Mouse (Mus musculus) urinary bladder, adult 18-20 months (tissue): Measurements from ENCODE around the gene A830018L16Rik.
A peak's percentile ranks its signal among the peaks of the same experiment; 100 is the strongest.
"Not testable (repeated sequence)": the region's sequence is repeated elsewhere in the genome, so short reads cannot be mapped to it uniquely, and the experiment has no call there.

Experiments used
- DNase-seq, 2 experiments: peaks; one replicate each; pipeline ENCODE4 v3.0.0; 2022; ENCODE audit warnings: low spot score in 2 of 2, mixed read lengths in 2 of 2

A830018L16Rik gene

DNA sequence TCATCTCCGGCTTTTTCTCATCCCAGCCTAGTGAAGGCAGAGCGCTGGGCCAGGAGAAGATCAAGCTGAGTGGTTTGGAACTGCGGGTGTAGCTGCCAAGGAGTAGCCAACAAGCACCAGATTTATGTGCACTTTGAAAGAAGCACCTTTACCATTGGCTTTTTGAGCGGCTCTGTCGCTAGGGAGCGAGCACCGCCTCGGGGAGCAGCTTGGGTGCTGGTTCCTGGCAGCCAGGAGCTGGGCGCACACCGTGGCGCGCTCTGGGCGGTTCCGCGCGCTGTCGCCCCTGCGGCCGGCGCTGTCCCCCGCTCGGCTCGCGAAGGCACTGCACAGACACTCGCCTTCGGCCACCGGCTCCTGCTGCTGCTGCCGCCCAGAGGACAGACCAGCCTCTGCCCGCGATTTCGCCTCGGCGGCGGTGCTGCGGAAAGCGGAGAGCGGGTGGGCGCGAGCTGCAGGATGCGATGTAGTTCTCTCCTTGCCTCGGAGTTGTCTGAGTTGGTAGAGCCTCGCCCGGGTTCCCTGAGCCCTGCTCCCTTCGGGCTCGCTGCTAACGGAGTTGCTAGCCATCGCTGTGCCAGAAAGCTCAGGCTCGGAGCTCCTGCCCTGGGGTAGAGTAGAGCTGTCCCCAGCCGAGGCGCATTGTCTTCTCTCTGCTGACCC, at the start of gene A830018L16Rik:
Gene A830018L16Rik, plus strand, starts transcription at position 212 of the 663 bp plus-strand sequence.
- DNase-seq: peak; percentile 1 to 7

DNA sequence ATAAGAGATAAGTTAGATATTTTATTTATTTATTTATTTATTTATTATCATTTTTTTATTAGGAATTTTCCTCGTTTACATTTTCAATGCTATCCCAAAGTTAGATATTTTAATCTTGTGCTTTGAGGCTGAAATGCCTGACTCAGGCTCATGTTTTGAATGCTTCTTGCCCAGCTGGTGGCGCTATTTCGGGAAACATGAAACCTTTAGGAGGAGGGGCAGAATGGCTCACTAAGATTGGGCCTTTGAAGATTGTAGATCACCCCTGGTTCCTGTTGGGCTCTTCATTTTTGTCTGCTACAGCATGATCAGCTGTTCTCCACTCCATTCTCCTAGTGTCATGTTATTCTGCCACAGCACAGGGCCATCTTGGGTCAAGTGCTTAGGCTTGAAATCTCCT, 28.1 kb upstream of the A830018L16Rik start:
- no peak for DNase-seq

DNA sequence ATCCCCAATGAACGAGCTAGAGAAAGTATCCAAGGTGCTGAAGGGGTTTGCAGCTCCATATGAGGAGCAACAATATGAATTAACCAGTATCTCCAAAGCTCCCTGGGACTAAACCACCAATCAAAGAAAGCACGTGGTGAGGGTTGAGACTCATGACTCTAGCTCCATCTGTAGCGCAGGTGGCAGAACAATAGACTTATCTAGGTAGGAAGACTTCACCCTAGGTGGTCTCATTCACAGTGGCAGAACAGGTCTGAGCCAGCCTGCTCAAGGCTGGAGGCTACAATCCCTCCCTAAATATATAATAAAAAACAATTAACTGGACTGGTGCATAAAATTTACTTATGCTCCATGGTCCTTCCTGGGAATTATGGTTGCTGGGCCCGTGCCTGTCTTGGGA, 18.5 kb upstream of the A830018L16Rik start:
- DNase-seq: no peak

DNA sequence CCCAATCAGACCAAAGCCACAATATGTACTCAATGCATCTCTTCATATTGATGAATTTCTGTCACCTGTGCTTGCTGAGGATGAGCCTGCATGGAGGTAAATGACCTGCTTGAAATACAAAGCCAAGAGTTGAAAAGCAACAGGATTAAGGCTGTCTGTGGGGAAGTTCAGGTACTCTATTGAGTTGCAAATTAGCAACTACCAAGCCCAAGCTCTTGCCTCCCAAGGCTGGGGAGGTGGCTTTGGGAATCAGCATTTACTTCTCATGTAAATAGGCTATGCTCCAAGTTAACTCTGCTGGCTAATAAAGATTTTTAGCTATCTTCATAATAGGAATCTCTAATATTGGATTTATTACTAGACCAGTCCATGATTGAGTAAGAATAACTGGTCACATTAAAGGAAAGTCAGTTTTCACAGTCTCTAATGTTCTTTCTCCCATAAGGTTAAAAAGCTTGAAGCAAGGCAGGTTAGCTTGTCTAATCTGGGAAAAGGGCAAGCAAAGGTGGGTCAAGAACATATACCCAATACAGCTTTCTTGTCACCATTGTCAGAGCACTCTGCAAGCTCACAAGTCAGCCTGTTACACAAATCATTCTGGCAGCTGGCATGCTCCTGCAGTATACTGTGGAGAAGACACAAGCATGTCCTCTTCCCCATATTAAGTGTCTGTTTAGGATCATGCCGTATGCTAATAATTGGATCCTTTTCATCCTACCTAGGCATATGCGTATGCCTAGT, 17.7 kb upstream of the A830018L16Rik start:
- no peak for DNase-seq

DNA sequence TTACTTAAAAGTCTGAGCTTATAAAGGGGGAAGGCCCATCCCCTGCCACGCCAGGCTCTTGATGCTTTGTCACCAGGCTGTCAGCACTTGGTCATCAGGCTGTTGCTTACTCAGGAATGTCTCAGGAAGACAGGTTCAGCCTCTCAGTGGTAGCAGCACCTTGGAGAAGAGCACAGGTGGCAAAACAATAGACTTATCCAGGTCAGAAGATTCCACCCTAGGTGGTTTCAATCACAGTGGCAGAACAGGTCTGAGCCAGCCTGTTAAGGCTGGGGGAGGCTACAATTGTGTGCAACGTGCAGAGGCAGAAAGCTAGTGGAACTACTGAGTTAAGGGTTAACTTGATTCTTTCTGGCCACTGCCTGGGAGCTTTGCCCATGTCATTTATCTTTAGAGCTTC, 12.7 kb upstream of the A830018L16Rik start:
- DNase-seq: no peak

DNA sequence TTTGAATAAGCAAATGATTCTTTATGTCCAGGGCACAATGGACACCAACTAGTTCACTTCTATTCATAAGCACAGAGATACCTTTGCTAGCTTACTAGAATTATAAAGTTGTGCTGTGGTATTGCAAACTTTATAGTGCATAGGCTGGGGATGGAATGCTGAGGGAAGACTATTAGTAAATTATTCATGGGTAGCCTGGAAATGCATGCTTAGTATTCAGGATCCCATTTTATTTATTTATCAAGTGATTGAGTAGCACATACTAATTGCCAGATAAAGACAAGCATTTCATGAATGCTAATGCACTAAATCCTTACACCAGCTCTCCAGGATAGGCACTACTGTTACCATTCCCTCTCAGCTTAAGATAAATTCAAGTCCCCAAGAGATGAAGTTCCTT, 8.4 kb upstream of the A830018L16Rik start:
- no peak for DNase-seq

DNA sequence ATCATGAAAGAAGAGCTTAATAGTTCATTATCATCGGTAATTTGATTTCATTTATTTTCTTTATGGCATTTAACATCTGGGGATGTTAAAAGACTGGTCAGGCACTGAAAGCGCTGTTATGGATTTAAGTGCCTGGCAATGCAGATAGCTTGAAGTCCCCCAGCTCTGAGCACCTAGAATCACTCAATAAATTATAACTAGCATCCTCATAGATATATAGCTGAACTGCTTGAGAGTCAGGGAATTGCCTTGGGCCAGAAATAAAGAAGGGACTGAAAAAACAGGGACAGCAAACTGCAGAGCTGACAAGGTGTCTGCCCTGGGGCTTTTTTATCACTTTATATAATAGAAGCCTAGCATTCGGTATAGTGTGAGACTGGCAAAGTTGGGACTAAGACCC, 7.9 kb upstream of the A830018L16Rik start:
- no peak for DNase-seq

DNA sequence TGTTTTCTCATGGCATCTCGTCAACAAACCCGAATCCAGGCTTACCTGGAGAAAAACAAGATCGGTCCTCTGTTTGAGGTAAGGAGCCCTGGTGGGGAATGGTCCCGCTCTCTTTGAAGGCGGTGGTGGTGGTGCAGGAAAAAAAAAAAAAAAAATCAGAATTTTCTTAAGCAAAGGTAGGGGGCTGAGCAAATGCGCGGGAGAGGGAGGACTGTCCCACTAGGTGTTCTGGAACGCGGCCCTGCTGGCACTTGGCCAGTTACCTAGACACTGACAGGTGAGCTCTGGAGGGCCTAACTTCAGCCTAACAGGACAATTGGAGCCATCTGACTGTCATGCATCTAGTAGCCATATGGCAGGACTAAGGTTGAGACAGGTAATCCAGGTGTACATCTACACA, 655 bp downstream of the A830018L16Rik start:
- DNase-seq: no peak

DNA sequence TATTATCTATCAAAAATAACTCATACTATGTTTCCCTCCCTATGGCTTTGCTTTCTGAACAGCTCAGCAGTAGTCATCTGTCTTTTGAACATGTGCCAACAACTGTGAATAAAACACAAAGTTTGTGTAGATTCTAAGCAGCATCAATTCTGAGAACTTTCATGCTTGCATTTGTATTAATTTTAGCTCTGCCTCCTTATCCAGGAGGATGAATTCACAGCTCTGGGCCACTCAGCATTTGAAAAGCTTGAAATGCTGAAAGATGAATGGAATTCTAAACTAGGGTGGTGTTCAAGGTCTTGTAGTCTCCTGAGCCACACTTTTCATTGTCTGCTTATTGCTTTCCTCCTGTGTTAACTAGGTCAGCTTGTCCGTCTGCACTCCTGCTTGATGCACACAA, 13.4 kb downstream of the A830018L16Rik start:
- no peak for DNase-seq

DNA sequence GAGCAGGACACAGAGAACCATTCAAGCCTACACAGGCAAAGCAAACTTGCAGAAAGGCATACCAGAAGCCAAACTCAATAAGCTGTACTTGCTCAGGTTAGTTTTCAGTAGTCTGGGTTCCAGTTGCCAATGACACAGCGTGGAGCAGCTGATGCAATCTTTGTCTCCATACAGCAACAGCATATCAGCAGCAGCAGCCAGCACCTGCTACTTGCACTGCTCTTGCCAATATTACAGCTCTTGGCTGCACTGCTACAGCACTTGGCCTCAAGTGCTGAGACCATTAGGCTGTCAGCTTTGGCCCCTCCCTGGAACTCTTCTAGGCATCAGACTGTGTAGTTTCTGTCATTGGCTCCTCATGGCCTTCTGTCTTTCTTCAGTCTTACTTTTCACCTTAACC, 44.4 kb downstream of the A830018L16Rik start:
- no peak for DNase-seq

DNA sequence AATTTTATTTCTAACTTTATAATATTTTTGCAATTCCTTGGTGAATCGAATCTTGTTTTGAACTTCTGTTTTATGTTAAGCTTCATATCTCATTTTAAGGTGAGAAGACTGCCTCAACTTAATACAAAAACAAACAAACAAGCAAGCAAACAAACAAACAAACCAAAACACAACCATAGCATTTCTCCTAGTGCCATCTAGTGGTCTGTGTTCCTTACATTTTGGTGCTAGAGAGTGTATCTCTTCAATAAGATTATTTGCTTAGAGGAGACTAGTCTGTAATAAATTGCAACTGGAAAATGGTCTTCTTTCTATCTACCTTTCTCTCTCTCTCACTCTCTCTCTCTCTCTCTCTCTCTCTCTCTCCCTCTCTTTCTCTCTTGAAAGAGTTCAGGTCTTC, 52.4 kb downstream of the A830018L16Rik start:
- DNase-seq: no peak

DNA sequence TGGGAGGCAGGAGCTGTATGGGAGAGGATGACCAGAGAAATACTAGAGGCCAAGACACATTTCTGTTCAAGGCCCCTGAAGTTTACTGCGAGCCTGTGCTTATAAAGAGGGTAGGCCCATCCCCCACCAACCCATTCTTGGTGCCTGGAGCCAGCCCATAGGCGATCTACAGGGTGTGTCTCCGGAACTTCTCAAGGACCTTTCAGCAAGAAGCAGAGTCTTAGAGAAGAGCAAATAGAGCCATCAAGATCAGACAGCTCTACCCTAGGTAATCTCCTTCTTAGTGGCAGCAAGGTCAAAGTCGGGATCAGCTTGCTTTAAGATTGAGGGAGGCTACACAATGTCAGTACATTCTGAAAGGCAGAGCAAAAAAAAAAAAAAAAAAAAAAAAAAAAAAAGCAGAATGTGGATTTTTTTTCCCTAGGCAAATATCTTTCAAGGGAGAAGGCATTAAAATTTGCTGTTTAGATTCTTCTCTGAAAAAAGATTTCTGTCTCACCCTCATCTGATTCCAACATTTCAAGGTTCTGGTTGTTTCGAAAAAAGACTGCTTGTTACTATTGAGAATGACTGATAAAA, 53.2 kb downstream of the A830018L16Rik start:
- no peak for DNase-seq

DNA sequence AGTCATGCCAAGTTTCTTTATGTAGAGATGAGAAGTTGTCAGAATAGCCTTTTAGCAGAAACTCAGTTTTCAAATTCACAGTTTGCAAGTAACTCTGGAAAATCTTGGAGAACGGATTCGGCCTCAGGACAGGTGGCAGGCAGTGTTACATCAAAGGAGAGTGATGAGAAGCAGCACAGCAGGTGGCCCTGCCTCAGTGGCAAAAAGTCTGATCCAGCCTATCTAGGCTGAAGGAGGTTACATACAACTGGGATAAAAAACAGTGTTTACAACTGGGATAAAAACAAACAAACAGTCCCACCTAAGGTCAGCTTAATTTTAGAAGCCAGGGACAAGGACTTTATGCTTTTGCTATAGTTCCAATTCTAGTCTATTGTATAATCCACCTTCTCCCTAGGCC, 79.0 kb downstream of the A830018L16Rik start:
- no peak for DNase-seq

DNA sequence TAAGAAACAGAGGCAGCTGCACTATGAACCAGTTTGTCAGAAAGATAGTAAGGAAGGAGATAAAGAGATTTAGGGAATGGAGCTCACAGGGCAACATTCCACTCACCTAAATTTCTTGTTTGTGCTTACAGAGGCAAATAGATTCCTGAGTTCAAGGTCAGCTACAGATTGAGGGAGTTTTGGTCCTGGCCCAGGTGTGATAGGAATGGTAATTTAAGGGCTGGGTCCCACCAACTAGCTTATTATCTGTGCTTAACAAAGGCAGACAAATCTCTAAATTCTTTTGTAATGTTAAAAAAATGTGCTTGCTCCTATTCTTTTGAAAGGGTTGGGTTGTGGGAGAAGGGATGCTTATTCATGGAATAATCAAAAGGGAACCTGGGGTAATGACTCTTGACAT, 87.7 kb downstream of the A830018L16Rik start:
- no peak for DNase-seq

DNA sequence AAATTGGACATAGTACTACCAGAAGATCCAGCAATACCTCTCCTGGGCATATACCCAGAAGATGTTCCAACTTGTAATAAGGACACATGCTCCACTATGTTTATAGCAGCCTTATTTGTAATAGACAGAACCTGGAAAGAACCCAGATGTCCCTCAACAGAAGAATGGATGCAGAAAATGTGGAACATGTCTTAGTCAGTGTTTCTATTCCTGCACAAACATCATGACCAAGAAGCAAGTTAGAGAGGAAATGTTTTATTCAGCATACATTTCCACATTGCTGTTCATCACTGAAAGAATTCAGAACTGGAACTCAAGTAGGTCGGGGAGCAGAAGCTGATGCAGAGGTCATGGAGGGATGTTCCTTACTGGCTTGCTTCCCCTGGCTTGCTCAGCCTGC, 135.9 kb downstream of the A830018L16Rik start:
- DNase-seq: not testable (repeated sequence)

DNA sequence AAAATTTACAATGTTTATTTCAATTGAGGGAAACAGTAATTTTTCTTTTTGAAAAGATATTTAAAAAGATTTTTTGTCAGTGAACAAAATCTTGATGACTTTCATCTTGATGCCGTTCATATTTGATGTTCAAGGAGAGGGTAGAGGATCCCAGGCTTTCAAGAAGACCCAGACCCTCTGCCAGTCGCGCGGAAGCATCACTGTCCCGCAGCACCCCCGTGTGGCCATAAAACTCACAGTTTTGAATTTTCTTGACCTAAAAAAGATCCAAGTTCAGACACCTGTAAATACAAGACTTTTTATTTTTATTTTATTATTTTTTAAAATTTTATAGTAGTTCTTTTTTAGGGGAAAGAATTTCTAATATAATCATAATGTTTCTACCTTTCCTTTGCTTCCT, 151.4 kb downstream of the A830018L16Rik start:
- DNase-seq: no peak

DNA sequence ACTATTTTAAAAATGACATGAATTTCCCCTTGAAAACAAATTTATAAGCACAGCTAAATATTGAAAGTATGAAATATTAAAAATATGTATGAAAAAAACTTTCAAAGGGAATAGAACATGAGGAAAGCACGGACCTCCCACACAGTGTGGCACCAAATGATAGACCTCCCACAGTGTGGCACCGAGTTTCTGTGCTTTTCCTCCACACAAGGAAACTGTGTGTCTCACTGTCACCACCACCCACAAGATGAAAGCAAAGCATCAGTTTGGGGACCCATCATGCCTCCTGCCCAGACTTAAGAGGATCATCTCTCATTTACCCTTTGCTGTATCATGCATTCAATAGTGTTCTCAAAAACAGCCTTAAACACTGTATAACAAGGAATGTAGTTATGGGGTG, 152.8 kb downstream of the A830018L16Rik start:
- DNase-seq: no peak

DNA sequence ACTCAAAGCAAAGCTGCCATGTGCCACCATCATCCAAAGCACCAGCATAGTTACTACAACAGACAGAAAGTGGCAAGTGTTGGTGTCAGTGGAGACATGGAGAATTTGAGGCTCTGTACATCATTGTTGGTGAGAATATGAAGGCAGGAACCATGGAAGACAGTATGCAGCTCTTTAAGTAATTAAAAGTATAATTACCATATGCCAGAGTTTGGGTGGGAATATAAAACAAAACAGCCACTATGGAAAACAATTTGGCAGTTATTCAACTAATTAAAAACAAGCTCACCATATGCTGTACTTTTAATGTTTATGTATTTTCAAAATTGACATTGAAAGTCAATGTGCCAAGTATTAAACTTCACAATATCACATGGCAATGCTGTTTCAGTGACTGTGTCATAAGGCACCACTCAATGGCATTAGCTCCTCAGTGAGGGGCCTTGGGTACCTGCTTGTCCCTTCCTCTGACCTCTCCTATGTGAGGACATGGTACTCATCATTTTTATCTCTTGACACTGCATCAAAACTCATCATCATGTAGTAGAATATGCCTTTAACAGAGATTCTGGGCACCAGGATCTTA, 153.5 kb downstream of the A830018L16Rik start:
- DNase-seq: no peak

DNA sequence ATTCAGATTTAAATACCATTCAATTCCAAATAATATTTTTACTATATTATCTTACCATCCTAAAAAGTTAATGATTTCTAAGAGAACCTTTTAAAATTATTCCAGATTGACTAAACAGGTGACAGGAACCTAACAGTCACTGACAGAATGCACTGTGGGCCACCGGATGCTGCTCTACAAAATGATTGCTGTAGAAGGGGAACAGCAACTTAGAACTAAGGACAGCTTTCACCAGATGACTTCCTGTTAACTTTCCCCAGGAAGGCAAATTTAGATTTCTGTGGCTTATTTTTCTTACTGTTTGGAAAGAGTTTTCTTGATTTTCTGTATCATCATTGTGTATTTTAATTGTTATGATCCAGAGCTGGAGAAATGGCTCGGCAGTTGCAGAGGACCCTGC, 156.4 kb downstream of the A830018L16Rik start:
- DNase-seq: no peak

DNA sequence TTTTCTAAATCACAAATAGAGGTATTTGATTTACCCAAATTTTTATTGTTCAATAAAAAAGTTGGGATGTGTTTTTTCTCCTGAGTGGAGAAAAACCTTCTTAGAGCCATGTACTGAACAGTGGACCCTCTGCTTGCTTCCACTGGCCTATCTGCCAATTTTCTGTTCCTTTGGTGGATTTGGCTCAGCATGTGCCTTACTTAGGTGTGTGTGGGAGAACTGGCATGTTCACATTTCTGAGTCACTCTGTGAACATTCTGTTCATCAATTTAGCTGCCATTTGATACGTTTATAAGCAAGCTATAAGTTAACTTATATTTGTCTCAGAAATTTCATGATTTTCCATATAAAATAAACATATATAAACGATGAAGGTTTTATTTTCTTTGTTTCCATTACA, 159.6 kb downstream of the A830018L16Rik start:
- no peak for DNase-seq

DNA sequence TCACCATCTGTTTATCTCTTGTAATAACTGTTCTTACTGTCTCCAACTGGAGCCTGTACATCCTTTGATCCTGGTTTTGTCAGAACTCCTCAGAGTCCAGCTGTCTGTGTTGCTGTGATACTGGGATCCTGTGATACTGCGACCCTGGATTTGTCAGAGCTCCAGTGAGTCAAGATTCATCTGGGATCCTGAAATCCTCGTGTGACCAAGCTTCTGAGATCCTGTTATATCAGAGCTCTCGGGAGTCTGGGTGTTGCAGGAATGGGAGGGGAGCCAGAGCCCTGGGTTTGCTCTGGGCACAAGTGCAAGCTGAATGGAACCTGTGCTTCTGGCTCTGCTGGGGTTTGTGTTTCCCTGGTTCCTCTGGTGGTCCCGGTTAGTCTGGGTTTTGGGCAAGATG, 166.1 kb downstream of the A830018L16Rik start:
- no peak for DNase-seq

DNA sequence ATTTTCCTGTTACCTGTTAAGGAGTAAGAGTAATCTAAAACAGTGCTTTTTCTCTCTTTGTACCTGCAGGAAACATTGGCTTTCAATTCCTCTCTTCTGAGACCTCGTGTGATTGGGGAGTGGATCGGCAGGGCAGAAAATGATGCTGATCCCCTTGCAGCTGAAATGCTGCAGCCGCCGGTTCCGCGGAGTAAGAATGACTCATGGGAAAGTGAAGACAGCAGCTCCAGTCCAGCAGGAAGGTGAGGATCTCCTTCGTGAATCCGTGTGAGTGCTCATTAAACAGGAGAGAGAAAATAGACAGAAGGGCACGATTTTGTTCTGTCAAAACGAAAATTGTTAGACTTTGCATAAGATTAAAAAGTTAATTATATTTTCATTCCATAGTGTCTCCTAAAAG, 174.4 kb downstream of the A830018L16Rik start:
- no peak for DNase-seq

DNA sequence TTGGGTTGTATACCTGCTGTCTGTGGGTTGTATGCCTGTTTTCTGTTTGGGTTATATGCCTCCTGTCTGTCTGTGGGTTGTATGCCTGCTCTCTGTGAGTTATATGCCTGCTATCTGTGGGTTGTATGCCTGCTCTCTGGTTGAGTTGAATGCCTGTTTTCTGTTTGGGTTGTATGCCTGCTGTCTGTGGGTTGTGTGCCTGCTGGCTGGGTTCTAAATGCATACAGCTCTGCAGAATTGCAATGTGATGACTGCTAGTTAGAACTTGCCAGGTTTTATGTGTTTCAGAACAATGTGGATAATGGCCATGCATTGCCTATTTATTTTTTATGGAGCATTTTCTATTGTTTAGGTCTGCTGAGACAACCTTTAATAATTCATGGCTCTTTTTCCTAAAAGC, 236.2 kb downstream of the A830018L16Rik start:
- DNase-seq: no peak
